Mouse (Mus musculus): Measurements from ENCODE around the gene Slc17a9. TPM values are rescaled to one million over a fixed set of nuclear protein-coding genes. Genes with fewer than 3 reads are reported as not detected.
A peak's percentile ranks its signal among the peaks of the same experiment; 100 is the strongest.

Gene Slc17a9
- total and polyA plus RNA-seq, 3 experiments, result 6.7 to 16.1 TPM; not detected in 1

DNA sequence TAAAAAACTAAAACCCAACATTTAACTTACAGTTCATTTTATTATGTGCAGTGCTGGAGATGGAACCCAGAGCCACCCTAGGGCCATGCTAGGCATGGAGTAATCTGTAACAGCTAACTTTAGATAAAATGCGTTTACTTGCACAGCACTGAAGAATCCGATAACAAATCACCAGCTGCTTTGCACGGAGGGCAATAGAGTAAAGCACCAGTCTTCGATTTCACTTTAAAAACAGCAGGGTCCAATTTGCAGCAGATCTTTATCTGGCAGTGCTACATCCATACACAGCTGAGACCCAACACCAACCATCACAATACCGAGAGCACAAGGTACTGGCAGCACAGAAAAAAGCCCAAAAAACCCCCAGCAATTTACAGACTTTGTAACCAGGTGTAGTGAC lies 21.9 kb upstream of the Slc17a9 start:
- H3K27me3 ChIP-seq (ENCODE audit: control insufficient read depth in 1 of 2, insufficient read depth in 2 of 2, low read length in 2 of 2), result no peaks in the 10 kb centered on the region
- H3K9ac ChIP-seq (ENCODE audit: control insufficient read depth, low read depth, low read length, poor library complexity, severe bottlenecking), result peak overlapping the region; percentile 16; the same call in 1 of the 2 replicates
- peaks cover 84% of the 10 kb centered on the region for H3K79me2 ChIP-seq (ENCODE audit: control insufficient read depth, insufficient read depth, low read length, poor library complexity)
- peaks cover 29 to 58% of the 10 kb centered on the region in 2 experiments for H3K4me1 ChIP-seq (ENCODE audit: control insufficient read depth in 1 of 2, insufficient read depth in 2 of 2, low read length in 2 of 2)
- H3K4me3 ChIP-seq (ENCODE audit: control insufficient read depth in 1 of 2, insufficient read depth in 1 of 2, low read depth in 2 of 2, low read length in 2 of 2), result peak overlapping the region in 1 of 2 experiments; percentile 5; a peak in 1 of 4 replicates
- peaks cover 4 to 59% of the 10 kb centered on the region in 2 experiments; a peak in 3 of 4 replicates for H3K36me3 ChIP-seq (ENCODE audit: control insufficient read depth in 1 of 2, insufficient read depth in 2 of 2, low read length in 2 of 2)
- TF ChIP-seq MEF2A (IDR thresholded peaks at IDR 0.05; ENCODE audit: extremely low read depth, insufficient replicate concordance, low read depth, low read length, poor library complexity, severe bottlenecking) (no peak), SIN3A (IDR thresholded peaks at IDR 0.05; ENCODE audit: low read length) (0 out of 2 replicates have a peak, but pooled peaks have one; percentile 16), EP300 (IDR thresholded peaks at IDR 0.05; ENCODE audit: low read depth in 1 of 2, low read length in 2 of 2) (peak in 1 of 2 experiments; percentile 20; a peak in 1 of 4 replicates), NRF1 (IDR thresholded peaks at IDR 0.05; ENCODE audit: insufficient read depth, low read depth, low read length, poor library complexity, severe bottlenecking) (no peak), NELFE (IDR thresholded peaks at IDR 0.05; ENCODE audit: low read depth, low read length) (no peak), TCF12 (IDR thresholded peaks at IDR 0.05; ENCODE audit: low read depth, low read length) (0 out of 2 replicates have a peak, but pooled peaks have one; percentile 24), ETS1 (IDR thresholded peaks at IDR 0.05; ENCODE audit: low read depth, low read length) (peak; percentile 61), GATA1 (IDR thresholded peaks at IDR 0.05; ENCODE audit: low read depth, low read length) (peak; percentile 58)
- H3K9me3 ChIP-seq (replicated peaks; ENCODE audit: insufficient read depth, low read length), result no peaks in the 10 kb centered on the region
- DNase-seq (ENCODE audit: low read depth, low spot score), result peak; percentile 30
- H3K27ac ChIP-seq (ENCODE audit: control insufficient read depth, low read depth, low read length), result peak overlapping the region; percentile 82

DNA sequence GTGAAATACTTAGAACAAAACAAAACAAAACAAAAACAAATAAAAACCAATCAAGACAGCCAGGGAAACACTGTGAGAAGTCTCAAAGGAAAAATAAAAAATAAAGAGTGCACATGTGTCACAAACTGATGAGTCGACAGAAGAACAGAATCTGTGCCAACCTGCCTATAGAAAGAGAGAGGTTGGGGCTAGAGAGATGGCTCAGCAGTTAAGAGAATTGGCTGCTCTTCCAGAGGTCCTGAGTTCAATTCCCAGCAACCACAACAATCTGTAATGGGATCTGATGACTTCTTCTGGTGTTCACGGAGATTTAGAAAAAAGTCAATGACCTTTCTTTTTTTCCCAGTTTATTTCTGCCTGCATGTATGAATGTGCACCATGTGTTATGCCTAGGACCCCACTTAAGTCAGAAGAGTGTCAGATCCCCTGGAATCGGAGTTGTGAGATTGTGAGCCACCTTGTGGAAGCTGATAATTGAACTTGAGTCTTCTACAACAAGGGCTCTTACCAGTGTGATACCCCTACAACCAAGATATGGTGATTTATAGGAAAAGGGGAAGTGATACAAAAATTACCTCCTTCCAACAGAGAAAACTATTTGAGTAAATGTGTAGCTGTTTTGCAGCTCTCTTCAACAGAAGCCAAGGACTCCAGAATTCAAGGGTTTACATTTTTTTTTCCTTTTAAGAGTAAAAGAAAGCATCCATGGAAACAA lies 21.3 kb upstream of the Slc17a9 start:
- Histone ChIP-seq H3K9me3 (replicated peaks; ENCODE audit: insufficient read depth, low read length) (no peaks in the 10 kb centered on the region), H3K27me3 (ENCODE audit: control insufficient read depth in 1 of 2, insufficient read depth in 2 of 2, low read length in 2 of 2) (no peaks in the 10 kb centered on the region), H3K9ac (ENCODE audit: control insufficient read depth, low read depth, low read length, poor library complexity, severe bottlenecking) (peak overlapping the region; percentile 44), H3K27ac (ENCODE audit: control insufficient read depth, low read depth, low read length) (peak overlapping the region; percentile 93), H3K4me1 (ENCODE audit: control insufficient read depth in 1 of 2, insufficient read depth in 2 of 2, low read length in 2 of 2) (peaks cover 27 to 57% of the 10 kb centered on the region in 2 experiments), H3K36me3 (ENCODE audit: control insufficient read depth in 1 of 2, insufficient read depth in 2 of 2, low read length in 2 of 2) (peaks cover 0 to 61% of the 10 kb centered on the region in 2 experiments; a peak in 2 of 4 replicates), H3K4me3 (ENCODE audit: control insufficient read depth in 1 of 2, insufficient read depth in 1 of 2, low read depth in 2 of 2, low read length in 2 of 2) (no peak overlapping the region; a peak in 1 of 4 replicates), H3K79me2 (ENCODE audit: control insufficient read depth, insufficient read depth, low read length, poor library complexity) (peaks cover 84% of the 10 kb centered on the region)
- peak; percentile 83 for DNase-seq (ENCODE audit: low read depth, low spot score)
- TF ChIP-seq TCF12 (IDR thresholded peaks at IDR 0.05; ENCODE audit: low read depth, low read length), result peak; percentile 62
- no peak for TF ChIP-seq ZC3H11A (IDR thresholded peaks at IDR 0.05; ENCODE audit: low read depth, low read length)
- TF ChIP-seq CHD1 (IDR thresholded peaks at IDR 0.05; ENCODE audit: low read depth, low read length), result 0 out of 2 replicates have a peak, but pooled peaks have one; percentile 31
- no peak for TF ChIP-seq BHLHE40 (IDR thresholded peaks at IDR 0.05; ENCODE audit: borderline replicate concordance, low read depth, low read length)
- peak; percentile 65 for TF ChIP-seq TBP (IDR thresholded peaks at IDR 0.05; ENCODE audit: low read depth, low read length)
- peak; percentile 34; the same call in 1 of the 2 replicates for TF ChIP-seq SMC3 (IDR thresholded peaks at IDR 0.05; ENCODE audit: low read depth, low read length)
- TF ChIP-seq ETS1 (IDR thresholded peaks at IDR 0.05; ENCODE audit: low read depth, low read length), result peak; percentile 60; the same call in 1 of the 2 replicates
- no peak for TF ChIP-seq CHD2 (IDR thresholded peaks at IDR 0.05; ENCODE audit: low read length)
- no peak for TF ChIP-seq POLR2AphosphoS5 (IDR thresholded peaks at IDR 0.05; ENCODE audit: borderline replicate concordance, low read depth, low read length)
- no peak for TF ChIP-seq ZKSCAN1 (IDR thresholded peaks at IDR 0.05; ENCODE audit: low read depth, low read length)
- TF ChIP-seq GATA1 (IDR thresholded peaks at IDR 0.05; ENCODE audit: low read depth, low read length), result peak; percentile 88
- TF ChIP-seq TAL1 (IDR thresholded peaks at IDR 0.05; ENCODE audit: low read length), result peak; percentile 82
- TF ChIP-seq MAFK (IDR thresholded peaks at IDR 0.05; ENCODE audit: borderline replicate concordance, low read depth, low read length), result 0 out of 2 replicates have a peak, but pooled peaks have one; percentile 23
- no peak for TF ChIP-seq MYB (IDR thresholded peaks at IDR 0.05; ENCODE audit: low read depth, low read length)
- peak in 1 of 3 experiments; percentile 39; a peak in 2 of 6 replicates for TF ChIP-seq CTCF (IDR thresholded peaks at IDR 0.05 in 2 of 3, conservative IDR thresholded peaks at IDR 0.05 in 1 of 3; ENCODE audit: control insufficient read depth in 1 of 3, insufficient read depth in 1 of 3, low read depth in 2 of 3, low read length in 3 of 3, poor library complexity in 1 of 3, severe bottlenecking in 1 of 3)
- no peak for TF ChIP-seq JUND (IDR thresholded peaks at IDR 0.05; ENCODE audit: low read depth, low read length)
- TF ChIP-seq RAD21 (IDR thresholded peaks at IDR 0.05; ENCODE audit: low read depth, low read length), result no peak
- TF ChIP-seq GABPA (IDR thresholded peaks at IDR 0.05; ENCODE audit: low read depth, low read length), result no peak
- peak; percentile 78; the same call in 1 of the 2 replicates for TF ChIP-seq SIN3A (IDR thresholded peaks at IDR 0.05; ENCODE audit: low read length)
- peak; percentile 82 for TF ChIP-seq MXI1 (IDR thresholded peaks at IDR 0.05; ENCODE audit: low read depth, low read length)
- TF ChIP-seq USF2 (IDR thresholded peaks at IDR 0.05; ENCODE audit: borderline replicate concordance in 1 of 2, insufficient read depth in 1 of 2, low read depth in 1 of 2, low read length in 2 of 2), result no peak
- no peak for TF ChIP-seq UBTF (IDR thresholded peaks at IDR 0.05; ENCODE audit: borderline replicate concordance, insufficient read depth, low read depth, low read length)
- peak; percentile 67 for TF ChIP-seq RCOR1 (IDR thresholded peaks at IDR 0.05; ENCODE audit: low read depth, low read length)

Data from MEL (cell line).